Mouse (Mus musculus): ENCODE data around the gene Ttll5. TPM values are rescaled to one million over a fixed set of nuclear protein-coding genes. Genes with fewer than 3 reads are reported as not detected.

Gene Ttll5
- total RNA-seq, 2 experiments from 2014 or later = 5.4 to 8.5 TPM

- Histone ChIP-seq H3K27ac (no peak overlapping the region), H3K4me3 (no peak overlapping the region)
- no peak for TF ChIP-seq CTCF (IDR thresholded peaks at IDR 0.05)
- intact Hi-C loops (cut with DNase I) = no loop called here
- DNase-seq = no peak
Measured at GRCm38 (mm10) chr12:85987444-85987889, 163.0 kb downstream of the Ttll5 start.

- no peak for DNase-seq
- H3K4me3 ChIP-seq = no peak overlapping the region
- intact Hi-C loops (cut with DNase I) = no loop called here
- H3K27ac ChIP-seq = no peak overlapping the region
- no peak for TF ChIP-seq CTCF (IDR thresholded peaks at IDR 0.05)
Measured at GRCm38 (mm10) chr12:85988121-85988520, 163.7 kb downstream of the Ttll5 start.

GRCm38 (mm10) chr12:85988818-85989377 is 164.4 kb downstream of the Ttll5 start:
- no peak for DNase-seq
- no peak overlapping the region for H3K4me3 ChIP-seq
- H3K27ac ChIP-seq = no peak overlapping the region
- no peak for TF ChIP-seq CTCF (IDR thresholded peaks at IDR 0.05)
- intact Hi-C loops (cut with DNase I) = no loop called here

GRCm38 (mm10) chr12:85992013-85992837 is 167.8 kb downstream of the Ttll5 start:
- no peak for TF ChIP-seq CTCF (IDR thresholded peaks at IDR 0.05)
- DNase-seq = no peak
- Histone ChIP-seq H3K27ac (no peak overlapping the region), H3K4me3 (no peak overlapping the region)
- intact Hi-C loops (cut with DNase I) = no loop called here

- DNase-seq = no peak
- Histone ChIP-seq H3K4me3 (no peak overlapping the region), H3K27ac (no peak overlapping the region)
- no peak for TF ChIP-seq CTCF (IDR thresholded peaks at IDR 0.05)
- intact Hi-C loops (cut with DNase I) = no loop called here
Measured at GRCm38 (mm10) chr12:85992838-85993234, 168.4 kb downstream of the Ttll5 start.

GRCm38 (mm10) chr12:85993790-85994360 is 169.4 kb downstream of the Ttll5 start:
- DNase-seq = no peak
- H3K27ac ChIP-seq = no peak overlapping the region
- no peak overlapping the region for H3K4me3 ChIP-seq
- intact Hi-C loops (cut with DNase I) = no loop called here
- TF ChIP-seq CTCF (IDR thresholded peaks at IDR 0.05) = no peak

GRCm38 (mm10) chr12:86000641-86001073 is 176.2 kb downstream of the Ttll5 start:
- intact Hi-C loops (cut with DNase I) = loop anchor here (5.0 kb wide), 1 partner anchor 38 kb away; no protein-coding TSS in a partner anchor
- no peak for TF ChIP-seq CTCF (IDR thresholded peaks at IDR 0.05)
- Histone ChIP-seq H3K27ac (peak overlapping the region; percentile 67), H3K4me3 (peak overlapping the region; percentile 26)
- peak; percentile 68 for DNase-seq

GRCm38 (mm10) chr12:86001120-86001655 is 176.7 kb downstream of the Ttll5 start:
- H3K27ac ChIP-seq = peak overlapping the region; percentile 67
- no peak for TF ChIP-seq CTCF (IDR thresholded peaks at IDR 0.05)
- H3K4me3 ChIP-seq = no peak overlapping the region
- intact Hi-C loops (cut with DNase I) = loop anchor here (5.0 kb wide), 1 partner anchor 39 kb away; no protein-coding TSS in a partner anchor
- DNase-seq = no peak

GRCm38 (mm10) chr12:86004627-86005026 is 180.2 kb downstream of the Ttll5 start:
- DNase-seq = no peak
- TF ChIP-seq CTCF (IDR thresholded peaks at IDR 0.05) = no peak
- Histone ChIP-seq H3K27ac (no peak overlapping the region), H3K4me3 (no peak overlapping the region)
- intact Hi-C loops (cut with DNase I) = loop anchor here (5.0 kb wide), 1 partner anchor 42 kb away; no protein-coding TSS in a partner anchor

- no peak for DNase-seq
- H3K27ac ChIP-seq = peak overlapping the region; percentile 28; the same call in 1 of the 2 replicates
- H3K4me3 ChIP-seq = no peak overlapping the region
- intact Hi-C loops (cut with DNase I) = no loop called here
- no peak for TF ChIP-seq CTCF (IDR thresholded peaks at IDR 0.05)
Measured at GRCm38 (mm10) chr12:86007377-86007776, 182.9 kb downstream of the Ttll5 start.

GRCm38 (mm10) chr12:86010656-86011055 is 186.2 kb downstream of the Ttll5 start:
- intact Hi-C loops (cut with DNase I) = no loop called here
- no peak overlapping the region for H3K27ac ChIP-seq
- DNase-seq = no peak
- no peak overlapping the region for H3K4me3 ChIP-seq
- TF ChIP-seq CTCF (IDR thresholded peaks at IDR 0.05) = no peak

GRCm38 (mm10) chr12:86012195-86012594 is 187.7 kb downstream of the Ttll5 start:
- intact Hi-C loops (cut with DNase I) = no loop called here
- Histone ChIP-seq H3K4me3 (no peak overlapping the region), H3K27ac (no peak overlapping the region)
- TF ChIP-seq CTCF (IDR thresholded peaks at IDR 0.05) = no peak
- no peak for DNase-seq

- no peak overlapping the region for H3K4me3 ChIP-seq
- no peak overlapping the region for H3K27ac ChIP-seq
- TF ChIP-seq CTCF (IDR thresholded peaks at IDR 0.05) = no peak
- DNase-seq = no peak
- intact Hi-C loops (cut with DNase I) = no loop called here
Measured at GRCm38 (mm10) chr12:86014174-86014573, 189.7 kb downstream of the Ttll5 start.
